Mouse (Mus musculus) CH12.LX (cell line): ENCODE results near the gene Selplg.

Source experiments
- CTCF ChIP-seq, 2 experiments: IDR thresholded peaks in 1 of 2; conservative IDR thresholded peaks in 1 of 2; 2 replicates each; pipeline ENCODE4 v1.5.1; 2011 to 2012; ENCODE audit warnings: low read depth in 2 of 2, low read length in 2 of 2, improper control_type of control experiment in 1 of 2, inconsistent platforms in 1 of 2, mild to moderate bottlenecking in 1 of 2, moderate library complexity in 1 of 2
- E2F4 ChIP-seq: IDR thresholded peaks from 2 replicates; pipeline ENCODE4 v1.6.1; 2011; ENCODE audit warnings: low read depth, low read length, improper control_type of control experiment; ENCODE audit not compliant: insufficient replicate concordance
- ELF1 ChIP-seq: IDR thresholded peaks from 2 replicates; pipeline ENCODE4 v1.6.1; 2014; ENCODE audit warnings: low read depth, mild to moderate bottlenecking, inconsistent platforms, low read length, improper control_type of control experiment
- ETS1 ChIP-seq: conservative IDR thresholded peaks from 2 replicates; pipeline ENCODE4 v1.6.1; 2012; ENCODE audit warnings: low read depth, mild to moderate bottlenecking, inconsistent platforms, low read length, improper control_type of control experiment, moderate library complexity
- MAFK ChIP-seq: IDR thresholded peaks from 2 replicates; pipeline ENCODE4 v1.6.1; 2011; ENCODE audit warnings: low read length, improper control_type of control experiment; ENCODE audit not compliant: insufficient replicate concordance
- MAX ChIP-seq: IDR thresholded peaks from 2 replicates; pipeline ENCODE4 v1.6.1; 2011; ENCODE audit warnings: low read length, improper control_type of control experiment
- NRF1 ChIP-seq: IDR thresholded peaks from 2 replicates; pipeline ENCODE4 v1.6.1; 2014; ENCODE audit warnings: low read depth, mild to moderate bottlenecking, inconsistent platforms, low read length, improper control_type of control experiment, moderate library complexity
- PAX5 ChIP-seq: IDR thresholded peaks from 2 replicates; pipeline ENCODE4 v1.6.1; 2012; ENCODE audit warnings: low read length, inconsistent platforms, mixed read lengths
- POLR2A ChIP-seq: IDR thresholded peaks from 2 replicates; pipeline ENCODE4 v1.6.1; 2011; ENCODE audit warnings: low read depth, mild to moderate bottlenecking, improper control_type of control experiment, low read length
- SMC3 ChIP-seq: IDR thresholded peaks from 2 replicates; pipeline ENCODE4 v1.6.1; 2011; ENCODE audit warnings: low read depth, low read length, improper control_type of control experiment
- TCF12 ChIP-seq: IDR thresholded peaks from 2 replicates; pipeline ENCODE4 v1.6.1; 2014; ENCODE audit warnings: low read depth, mild to moderate bottlenecking, inconsistent platforms, low read length, improper control_type of control experiment

DNA sequence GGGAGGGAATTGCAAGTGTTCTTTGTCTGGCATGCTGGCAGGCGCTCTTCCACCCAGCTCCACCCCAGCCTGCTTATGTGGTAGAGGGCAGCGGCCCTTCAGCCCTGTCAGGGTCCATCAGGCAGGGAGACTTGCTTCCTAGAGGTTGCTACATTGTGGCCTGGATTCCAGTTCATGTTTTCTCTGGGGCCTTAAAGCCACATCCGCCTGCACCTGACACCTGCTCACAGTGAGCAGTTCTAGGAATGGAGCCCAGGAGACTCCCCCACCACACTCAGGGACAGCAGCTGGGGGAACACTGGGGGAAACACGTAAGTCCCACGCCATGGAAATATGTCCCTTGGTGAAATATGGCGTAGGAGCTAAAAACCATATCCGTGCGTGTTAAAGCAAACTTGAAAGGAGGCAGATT, at the start of gene Selplg:
- TF ChIP-seq CTCF (conservative IDR thresholded peaks at IDR 0.05 in 1 of 2, IDR thresholded peaks at IDR 0.05 in 1 of 2; ENCODE audit: low read depth in 2 of 2, low read length in 2 of 2) (no peak), TCF12 (peak; percentile 100), POLR2A (peak; percentile 55; the same call in 1 of the 2 replicates), NRF1 (peak; percentile 36; the same call in 1 of the 2 replicates), E2F4 (peak; percentile 30; the same call in 1 of the 2 replicates), MAFK (0 out of 2 replicates have a peak, but pooled peaks have one; percentile 42), ELF1 (peak; percentile 50; the same call in 1 of the 2 replicates), SMC3 (no peak), ETS1 (peak; percentile 99), MAX (peak; percentile 55), PAX5 (no peak)
